ENCODE assay signal across 30 mouse cellular contexts in the genomic region with DNA sequence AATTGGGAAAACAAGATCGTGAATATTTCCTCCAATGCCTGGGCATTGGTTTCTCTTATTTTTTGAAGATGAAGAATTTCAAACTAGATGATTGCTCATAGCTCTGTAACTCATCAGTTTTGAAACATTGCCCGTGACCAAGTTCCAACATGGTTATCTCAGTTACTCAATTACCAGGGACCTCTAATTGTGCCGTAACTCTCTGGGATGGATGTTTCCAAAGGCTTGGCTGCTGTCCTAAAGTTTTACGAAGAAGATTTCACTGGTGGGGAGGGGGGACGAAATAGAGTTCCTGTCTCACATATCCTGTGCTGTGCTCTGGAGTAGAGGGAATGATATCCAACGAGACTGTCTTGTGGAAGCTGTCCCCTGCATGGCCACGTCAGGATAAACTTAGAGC.
DNase-seq lines count a peak whose midpoint lies in the region; ATAC-seq lines count a peak whose summit lies in the region.
"Had no signal": no experiment of that assay in that cellular context is flagged by ENCODE, and none has a peak within 500 bp of the region (broad histone marks: within the 10 kb centered on the region; RNA-seq: fewer than 3 reads in every experiment).

No protein-coding gene starts in this region.

- no peak overlapping the region for H3K4me2 ChIP-seq in kidney, embryonic 16.5 days (replicated peaks; ENCODE audit: low read depth, low read length)
- H3K4me2 ChIP-seq: embryonic facial prominence, embryonic 15.5 days; forebrain, embryonic 12.5 days; heart, embryonic 13.5 days; hindbrain, embryonic 12.5 days; intestine, embryonic 15.5 days; limb, embryonic 15.5 days; liver, embryonic 15.5 days; lung, embryonic 14.5 days; midbrain, embryonic 15.5 days; neural tube, embryonic 15.5 days; stomach, embryonic 15.5 days had no signal

- H3K27ac ChIP-seq in kidney, embryonic 16.5 days (ENCODE audit: low read length) = no peak overlapping the region
- H3K27ac ChIP-seq: embryonic facial prominence, embryonic 10.5 days; embryonic facial prominence, embryonic 15.5 days; forebrain, embryonic 12.5 days; heart, embryonic 13.5 days; hindbrain, embryonic 12.5 days; hindbrain, postnatal 0 days; intestine, embryonic 15.5 days; limb, embryonic 10.5 days; limb, embryonic 15.5 days; liver, embryonic 15.5 days; midbrain, embryonic 15.5 days; neural tube, embryonic 15.5 days; stomach, embryonic 15.5 days had no signal

- H3K9me3 ChIP-seq in kidney, embryonic 16.5 days (ENCODE audit: low read length) = no peaks in the 10 kb centered on the region
- H3K9me3 ChIP-seq: embryonic facial prominence, embryonic 10.5 days; embryonic facial prominence, embryonic 15.5 days; forebrain, embryonic 12.5 days; heart, embryonic 13.5 days; hindbrain, embryonic 12.5 days; intestine, embryonic 15.5 days; limb, embryonic 10.5 days; limb, embryonic 15.5 days; liver, embryonic 15.5 days; midbrain, embryonic 15.5 days; neural tube, embryonic 15.5 days; stomach, embryonic 15.5 days had no signal

- H3K4me1 ChIP-seq in kidney, embryonic 16.5 days (ENCODE audit: insufficient read depth, low read length) = no peaks in the 10 kb centered on the region
- H3K4me1 ChIP-seq: embryonic facial prominence, embryonic 10.5 days; heart, embryonic 13.5 days; hindbrain, embryonic 12.5 days; intestine, embryonic 15.5 days; liver, embryonic 15.5 days; midbrain, embryonic 15.5 days; stomach, embryonic 15.5 days had no signal

- H3K4me3 ChIP-seq in kidney, embryonic 16.5 days (ENCODE audit: low read length) = no peak overlapping the region
- H3K4me3 ChIP-seq: embryonic facial prominence, embryonic 10.5 days; embryonic facial prominence, embryonic 15.5 days; forebrain, embryonic 12.5 days; heart, embryonic 13.5 days; hindbrain, embryonic 12.5 days; intestine, embryonic 15.5 days; limb, embryonic 10.5 days; limb, embryonic 15.5 days; liver, embryonic 15.5 days; midbrain, embryonic 15.5 days; neural tube, embryonic 15.5 days; stomach, embryonic 15.5 days had no signal

- ATAC-seq in kidney, embryonic 16.5 days (ENCODE audit: low FRiP score, low TSS enrichment) = no peak
- ATAC-seq: activated CD4-positive, CD25-positive, alpha-beta regulatory T cell, adult 4 months; CD4-positive, CD25-positive, alpha-beta regulatory T cell, adult 4 months; forebrain, postnatal 0 days; hindbrain, postnatal 0 days; intestine, embryonic 15.5 days; midbrain, embryonic 15.5 days had no signal

- no peaks in the 10 kb centered on the region for H3K27me3 ChIP-seq in kidney, embryonic 16.5 days (ENCODE audit: insufficient read depth, low read length)
- H3K27me3 ChIP-seq: embryonic facial prominence, embryonic 15.5 days; forebrain, embryonic 12.5 days; heart, embryonic 13.5 days; hindbrain, embryonic 12.5 days; intestine, embryonic 15.5 days; limb, embryonic 15.5 days; liver, embryonic 15.5 days; midbrain, embryonic 15.5 days; neural tube, embryonic 15.5 days; stomach, embryonic 15.5 days had no signal

- 82% methylated on average over 7 of the region's 7 CpGs for WGBS in kidney, embryonic 16.5 days

- peak; percentile 33 for DNase-seq in adrenal gland, postnatal 14 days
- no peak for DNase-seq in adrenal gland, postnatal 4 days (ENCODE audit: low spot score in 2 of 2)
- DNase-seq in kidney, adult 11 months = peak; percentile 36
- DNase-seq in kidney, postnatal 36 days = peak; percentile 41 to 68
- no peak for DNase-seq in kidney, postnatal 4 days
- DNase-seq in ovary, postnatal 36 days (ENCODE audit: low spot score) = no peak
- DNase-seq: cerebellum, adult 8-10 months; cerebellum, postnatal 25 days; forebrain, postnatal 0 days; heart, postnatal 10 days; layer of hippocampus, adult 9-11 months; lung, embryonic 14.5 days; lung, postnatal 14 days; right cerebral cortex, postnatal 25 days had no signal

- H3K9ac ChIP-seq in kidney, embryonic 16.5 days (replicated peaks; ENCODE audit: low read length) = no peak overlapping the region
- H3K9ac ChIP-seq: embryonic facial prominence, embryonic 15.5 days; forebrain, embryonic 12.5 days; forebrain, postnatal 0 days; heart, embryonic 13.5 days; hindbrain, embryonic 12.5 days; intestine, embryonic 15.5 days; limb, embryonic 15.5 days; liver, embryonic 15.5 days; lung, embryonic 14.5 days; midbrain, embryonic 15.5 days; neural tube, embryonic 15.5 days; stomach, embryonic 15.5 days had no signal

- H3K36me3 ChIP-seq in kidney, embryonic 16.5 days (ENCODE audit: insufficient read depth, low read length) = peaks cover 37% of the 10 kb centered on the region
- H3K36me3 ChIP-seq: hindbrain, embryonic 12.5 days; liver, embryonic 15.5 days; midbrain, embryonic 15.5 days; neural tube, embryonic 15.5 days; stomach, embryonic 15.5 days had no signal

Comparison
In these comparisons a context has a peak if more than half of its experiments do, and no peak if none do; other contexts are left out.
1. DNase-seq: peak in adrenal gland, postnatal 14 days (single experiment), kidney, adult 11 months (single experiment) and kidney, postnatal 36 days (2 of 2); none in adrenal gland, postnatal 4 days (0 of 2), kidney, postnatal 4 days (0 of 2) and ovary, postnatal 36 days (single experiment).